Mouse (Mus musculus): ENCODE measurements around the gene Ttc39a. TPM values are rescaled to one million over a fixed set of nuclear protein-coding genes. Genes with fewer than 3 reads are reported as not detected.
"Not testable (repeated sequence)": the region's sequence is repeated elsewhere in the genome, so short reads cannot be mapped to it uniquely, and the experiment has no call there.

Gene Ttc39a
- polyA plus RNA-seq (2016; fragmentation: Nextera tagmentation; extraction: Ambion mirVana): 2.2 and 2.3 TPM in 2 replicates

- Histone ChIP-seq H3K9ac (peak within 1 kb of the TSS; percentile 73), H3K4me2 (replicated peaks) (peak within 1 kb of the TSS; percentile 99), H3K27ac (0 out of 2 replicates have a peak within 1 kb of the TSS, but pooled peaks have one; percentile 9), H3K4me1 (peaks cover 10% of the 10 kb centered on the region), H3K27me3 (peaks cover 14% of the 10 kb centered on the region), H3K4me3 (peak within 1 kb of the TSS; percentile 73), H3K9me3 (replicated peaks) (no peaks in the 10 kb centered on the region), H3K36me3 (no peaks in the 10 kb centered on the region)
- peak; percentile 56 for ATAC-seq (ENCODE audit: low FRiP score)
- WGBS: 1% methylated on average over 54 of the region's 56 CpGs
Observed at GRCm38 (mm10) chr4:109406486-109407175, at the start of gene Ttc39a. Gene Ttc39a, plus strand, starts transcription at chr4:109406623.

- H3K36me3 ChIP-seq: peaks cover 24% of the 10 kb centered on the region
- WGBS: 93% methylated on average over 1 of the region's 1 CpGs
Observed at GRCm38 (mm10) chr4:109378107-109378506, 28.3 kb upstream of the Ttc39a start.

GRCm38 (mm10) chr4:109382457-109382856 is 24.0 kb upstream of the Ttc39a start:
- ATAC-seq (ENCODE audit: low FRiP score): no peak
- H3K27me3 ChIP-seq: no peaks in the 10 kb centered on the region
- no peak overlapping the region for H3K27ac ChIP-seq
- 77% methylated on average over 2 of the region's 2 CpGs for WGBS
- H3K9ac ChIP-seq: no peak overlapping the region
- H3K36me3 ChIP-seq: peaks cover 22% of the 10 kb centered on the region
- H3K4me1 ChIP-seq: no peaks in the 10 kb centered on the region
- no peak overlapping the region for H3K4me2 ChIP-seq (replicated peaks)
- no peak overlapping the region for H3K4me3 ChIP-seq
- no peaks in the 10 kb centered on the region for H3K9me3 ChIP-seq (replicated peaks)

More at GRCm38 (mm10) chr4:109378107-109378506, 28.3 kb upstream of the Ttc39a start:
- H3K4me1 ChIP-seq: no peaks in the 10 kb centered on the region
- H3K4me3 ChIP-seq: no peak overlapping the region
- no peaks in the 10 kb centered on the region for H3K27me3 ChIP-seq
- H3K4me2 ChIP-seq (replicated peaks): no peak overlapping the region
- no peak overlapping the region for H3K27ac ChIP-seq
- no peak overlapping the region for H3K9ac ChIP-seq
- ATAC-seq (ENCODE audit: low FRiP score): no peak
- H3K9me3 ChIP-seq (replicated peaks): no peaks in the 10 kb centered on the region

- ATAC-seq (ENCODE audit: low FRiP score): 0 out of 2 replicates have a peak, but pooled peaks have one; percentile 48
- no peak overlapping the region for H3K4me2 ChIP-seq (replicated peaks)
- H3K9ac ChIP-seq: no peak overlapping the region
- WGBS: 36% methylated on average over 4 of the region's 4 CpGs
- H3K36me3 ChIP-seq: 0 out of 2 replicates have a peak, but pooled peaks cover 5% of the 10 kb centered on the region
- no peaks in the 10 kb centered on the region for H3K9me3 ChIP-seq (replicated peaks)
- no peaks in the 10 kb centered on the region for H3K4me1 ChIP-seq
- H3K27me3 ChIP-seq: no peaks in the 10 kb centered on the region
- no peak overlapping the region for H3K4me3 ChIP-seq
- no peak overlapping the region for H3K27ac ChIP-seq
Observed at GRCm38 (mm10) chr4:109385599-109385998, 20.8 kb upstream of the Ttc39a start.

GRCm38 (mm10) chr4:109393229-109393779 is 13.1 kb upstream of the Ttc39a start:
- Histone ChIP-seq H3K9me3 (replicated peaks) (no peaks in the 10 kb centered on the region), H3K27ac (no peak overlapping the region), H3K9ac (no peak overlapping the region), H3K36me3 (no peaks in the 10 kb centered on the region), H3K4me3 (no peak overlapping the region), H3K27me3 (peaks cover 3% of the 10 kb centered on the region; the same call in 1 of the 2 replicates), H3K4me1 (0 out of 2 replicates have a peak, but pooled peaks cover 4% of the 10 kb centered on the region), H3K4me2 (replicated peaks) (no peak overlapping the region)
- ATAC-seq (ENCODE audit: low FRiP score): no peak
- 85% methylated on average over 6 of the region's 6 CpGs for WGBS

- Histone ChIP-seq H3K27me3 (peaks cover 3% of the 10 kb centered on the region; the same call in 1 of the 2 replicates), H3K4me1 (0 out of 2 replicates have a peak, but pooled peaks cover 4% of the 10 kb centered on the region), H3K27ac (no peak overlapping the region), H3K9ac (0 out of 2 replicates have a peak overlapping the region, but pooled peaks have one; percentile 20), H3K36me3 (no peaks in the 10 kb centered on the region), H3K4me2 (replicated peaks) (peak overlapping the region; percentile 40), H3K9me3 (replicated peaks) (no peaks in the 10 kb centered on the region), H3K4me3 (no peak overlapping the region)
- ATAC-seq (ENCODE audit: low FRiP score): 0 out of 2 replicates have a peak, but pooled peaks have one; percentile 29
- WGBS: 12% methylated on average over 13 of the region's 13 CpGs
Observed at GRCm38 (mm10) chr4:109393902-109394301, 12.5 kb upstream of the Ttc39a start.

GRCm38 (mm10) chr4:109394314-109395074 is 11.9 kb upstream of the Ttc39a start:
- Histone ChIP-seq H3K9me3 (replicated peaks) (no peaks in the 10 kb centered on the region), H3K4me2 (replicated peaks) (peak overlapping the region; percentile 40), H3K27ac (no peak overlapping the region), H3K4me3 (no peak overlapping the region), H3K9ac (0 out of 2 replicates have a peak overlapping the region, but pooled peaks have one; percentile 20), H3K27me3 (peaks cover 3% of the 10 kb centered on the region; the same call in 1 of the 2 replicates), H3K4me1 (0 out of 2 replicates have a peak, but pooled peaks cover 4% of the 10 kb centered on the region), H3K36me3 (no peaks in the 10 kb centered on the region)
- ATAC-seq (ENCODE audit: low FRiP score): no peak; the same call in 1 of the 2 replicates
- WGBS: 31% methylated on average over 13 of the region's 13 CpGs

- Histone ChIP-seq H3K27ac (no peak overlapping the region), H3K9ac (no peak overlapping the region), H3K9me3 (replicated peaks) (no peaks in the 10 kb centered on the region), H3K4me2 (replicated peaks) (no peak overlapping the region), H3K4me1 (no peaks in the 10 kb centered on the region), H3K27me3 (no peaks in the 10 kb centered on the region), H3K4me3 (no peak overlapping the region), H3K36me3 (no peaks in the 10 kb centered on the region)
- ATAC-seq (ENCODE audit: low FRiP score): no peak
- 76% methylated on average over 10 of the region's 10 CpGs for WGBS
Observed at GRCm38 (mm10) chr4:109400366-109400980, 6.0 kb upstream of the Ttc39a start.

GRCm38 (mm10) chr4:109401176-109401689 is 5.2 kb upstream of the Ttc39a start:
- no peaks in the 10 kb centered on the region for H3K36me3 ChIP-seq
- no peak overlapping the region for H3K27ac ChIP-seq
- H3K4me3 ChIP-seq: no peak overlapping the region
- H3K4me2 ChIP-seq (replicated peaks): no peak overlapping the region
- H3K27me3 ChIP-seq: no peaks in the 10 kb centered on the region
- WGBS: 78% methylated on average over 5 of the region's 5 CpGs
- no peaks in the 10 kb centered on the region for H3K9me3 ChIP-seq (replicated peaks)
- no peak for ATAC-seq (ENCODE audit: low FRiP score)
- no peak overlapping the region for H3K9ac ChIP-seq
- H3K4me1 ChIP-seq: peaks cover 5% of the 10 kb centered on the region

- not testable (repeated sequence) for ATAC-seq (ENCODE audit: low FRiP score); H3K9ac ChIP-seq; H3K4me1 ChIP-seq; H3K4me3 ChIP-seq; H3K27ac ChIP-seq; H3K4me2 ChIP-seq (replicated peaks); H3K9me3 ChIP-seq (replicated peaks); H3K36me3 ChIP-seq
- peaks cover 14% of the 10 kb centered on the region for H3K27me3 ChIP-seq
- WGBS: 84% methylated on average over 3 of the region's 3 CpGs
Observed at GRCm38 (mm10) chr4:109404908-109405307, 1.5 kb upstream of the Ttc39a start.

- ATAC-seq (ENCODE audit: low FRiP score): peak; percentile 55
- no peaks in the 10 kb centered on the region for H3K36me3 ChIP-seq
- H3K27ac ChIP-seq: no peak overlapping the region
- H3K27me3 ChIP-seq: peaks cover 14% of the 10 kb centered on the region
- H3K9ac ChIP-seq: no peak overlapping the region
- peaks cover 8% of the 10 kb centered on the region for H3K4me1 ChIP-seq
- 47% methylated on average over 8 of the region's 8 CpGs for WGBS
- H3K4me2 ChIP-seq (replicated peaks): no peak overlapping the region
- H3K9me3 ChIP-seq (replicated peaks): no peaks in the 10 kb centered on the region
- no peak overlapping the region for H3K4me3 ChIP-seq
Observed at GRCm38 (mm10) chr4:109405415-109405814, 1.0 kb upstream of the Ttc39a start.
